Mouse (Mus musculus): ENCODE results near the gene Prkab2. TPM values are rescaled to one million over a fixed set of nuclear protein-coding genes. Genes with fewer than 3 reads are reported as not detected.

Gene Prkab2
- polyA plus RNA-seq, 1 experiment = 2.2 TPM

DNA sequence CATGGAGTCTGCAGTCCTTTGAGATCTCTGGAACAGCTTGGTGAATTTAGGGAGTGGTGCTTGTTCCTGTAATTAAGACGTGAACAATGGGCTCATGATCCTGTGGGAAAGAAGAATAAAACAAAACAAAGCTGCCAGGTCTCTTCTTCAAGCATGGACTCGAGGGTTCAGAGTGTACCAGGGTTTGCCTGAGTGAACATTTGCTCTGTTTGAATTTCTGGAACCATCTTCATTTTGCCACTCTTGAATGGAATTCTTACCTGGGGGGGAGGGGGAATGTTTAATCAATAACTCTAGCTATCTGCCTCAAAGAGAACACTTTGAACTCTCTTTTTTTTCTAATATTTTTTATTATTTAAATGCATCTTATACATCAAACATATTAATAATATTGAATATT is 33.4 kb upstream of the Prkab2 start:
- Histone ChIP-seq H3K4me1 (peaks cover 13% of the 10 kb centered on the region), H3K27me3 (replicated peaks) (no peaks in the 10 kb centered on the region), H3K36me3 (replicated peaks; ENCODE audit: low read length) (no peaks in the 10 kb centered on the region), H3K9me3 (no peaks in the 10 kb centered on the region), H3K4me3 (replicated peaks) (no peak overlapping the region)
- TF ChIP-seq FLI1 (IDR thresholded peaks at IDR 0.05; ENCODE audit: low read length) = no peak
- TF ChIP-seq GATA1 (IDR thresholded peaks at IDR 0.05; ENCODE audit: borderline replicate concordance, low read length) = no peak

DNA sequence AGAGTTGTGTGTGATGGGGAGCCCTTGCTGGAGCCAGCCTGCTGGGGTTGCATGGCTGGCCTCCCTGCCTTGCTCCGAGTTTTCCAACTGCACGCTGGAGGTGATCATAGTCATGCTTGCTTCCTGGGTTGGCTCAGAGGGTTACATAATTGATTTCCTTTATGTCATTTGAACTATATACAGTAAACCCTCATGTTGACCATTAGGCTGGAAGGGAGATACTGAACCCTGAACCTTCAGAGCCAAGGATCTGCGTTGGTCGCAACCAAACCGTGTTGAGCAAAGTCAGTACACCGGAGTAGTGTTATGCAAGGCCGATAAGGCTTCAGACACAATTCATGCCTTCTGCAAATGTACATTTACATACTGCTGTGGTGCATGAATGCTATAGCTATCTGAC is 30.1 kb upstream of the Prkab2 start:
- peak overlapping the region; percentile 80 for H3K4me3 ChIP-seq (replicated peaks)
- H3K9me3 ChIP-seq = no peaks in the 10 kb centered on the region
- H3K36me3 ChIP-seq (replicated peaks; ENCODE audit: low read length) = no peaks in the 10 kb centered on the region
- peaks cover 13% of the 10 kb centered on the region for H3K4me1 ChIP-seq
- TF ChIP-seq GATA1 (IDR thresholded peaks at IDR 0.05; ENCODE audit: borderline replicate concordance, low read length) = no peak
- TF ChIP-seq FLI1 (IDR thresholded peaks at IDR 0.05; ENCODE audit: low read length) = no peak
- H3K27me3 ChIP-seq (replicated peaks) = no peaks in the 10 kb centered on the region

DNA sequence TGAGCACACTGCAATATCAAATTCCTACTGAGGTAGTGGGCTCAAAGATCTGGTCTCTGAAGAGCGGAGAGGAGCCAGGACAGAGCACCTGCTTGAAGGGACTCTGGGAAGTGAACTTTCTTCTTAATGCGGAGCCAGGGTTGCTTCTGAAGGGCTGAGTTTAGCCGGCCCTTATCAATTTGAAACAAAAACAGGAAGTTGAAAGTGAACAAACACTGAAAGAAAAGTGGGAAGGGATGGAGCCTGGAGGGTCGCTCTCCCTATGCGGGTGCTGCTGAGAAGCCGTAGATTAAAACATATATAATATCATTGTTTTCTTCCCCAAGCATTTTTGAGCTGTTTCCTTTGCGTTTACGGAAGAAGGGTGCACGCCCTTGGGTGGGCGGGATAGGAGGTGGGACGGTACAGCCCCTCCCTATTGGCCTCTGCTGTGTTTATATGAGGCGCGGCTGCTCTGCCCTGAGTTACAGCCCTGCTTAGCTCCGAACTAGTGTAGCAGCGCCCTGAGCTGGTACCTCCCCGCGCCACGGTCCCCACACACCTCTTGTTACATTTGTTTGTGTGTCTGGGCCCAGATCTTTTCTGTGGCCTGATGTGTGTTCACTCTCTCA is 29.5 kb upstream of the Prkab2 start, which contains the start of gene Fmo5:
Gene Fmo5, plus strand, starts transcription at position 414 of the 611 bp plus-strand sequence.
- no peak for TF ChIP-seq GATA1 (IDR thresholded peaks at IDR 0.05; ENCODE audit: borderline replicate concordance, low read length)
- Histone ChIP-seq H3K9me3 (no peaks in the 10 kb centered on the region), H3K4me3 (replicated peaks) (peak within 1 kb of the TSS; percentile 89)

DNA sequence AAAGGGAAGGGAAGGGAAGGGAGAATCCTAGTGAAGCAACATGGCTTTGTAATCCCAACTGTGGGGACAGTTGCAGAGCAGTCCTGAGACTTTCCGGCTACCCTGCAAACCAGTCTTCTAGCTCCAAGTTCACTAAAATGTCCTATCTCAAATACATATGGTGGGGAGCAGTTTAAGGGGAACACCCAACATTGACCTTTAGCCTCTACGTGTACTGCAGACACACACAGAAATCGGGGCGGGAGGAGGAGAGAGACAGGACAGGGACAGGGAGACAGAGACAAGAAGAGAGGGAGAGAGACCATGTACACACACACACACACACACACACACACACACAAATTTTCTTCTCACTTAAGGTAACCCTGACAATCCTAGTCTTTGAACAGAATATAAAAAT is 28.1 kb upstream of the Prkab2 start:
- no peak for TF ChIP-seq GATA1 (IDR thresholded peaks at IDR 0.05; ENCODE audit: borderline replicate concordance, low read length)
- no peak for TF ChIP-seq FLI1 (IDR thresholded peaks at IDR 0.05; ENCODE audit: low read length)
- no peaks in the 10 kb centered on the region for H3K9me3 ChIP-seq
- H3K4me3 ChIP-seq (replicated peaks) = no peak overlapping the region
- H3K4me1 ChIP-seq = peaks cover 13% of the 10 kb centered on the region
- no peaks in the 10 kb centered on the region for H3K36me3 ChIP-seq (replicated peaks; ENCODE audit: low read length)
- H3K27me3 ChIP-seq (replicated peaks) = no peaks in the 10 kb centered on the region

More for the DNA sequence above, 29.5 kb upstream of the Prkab2 start, which contains the start of gene Fmo5:
- peaks cover 13% of the 10 kb centered on the region for H3K4me1 ChIP-seq
- H3K27me3 ChIP-seq (replicated peaks) = no peaks in the 10 kb centered on the region
- H3K36me3 ChIP-seq (replicated peaks; ENCODE audit: low read length) = no peaks in the 10 kb centered on the region

DNA sequence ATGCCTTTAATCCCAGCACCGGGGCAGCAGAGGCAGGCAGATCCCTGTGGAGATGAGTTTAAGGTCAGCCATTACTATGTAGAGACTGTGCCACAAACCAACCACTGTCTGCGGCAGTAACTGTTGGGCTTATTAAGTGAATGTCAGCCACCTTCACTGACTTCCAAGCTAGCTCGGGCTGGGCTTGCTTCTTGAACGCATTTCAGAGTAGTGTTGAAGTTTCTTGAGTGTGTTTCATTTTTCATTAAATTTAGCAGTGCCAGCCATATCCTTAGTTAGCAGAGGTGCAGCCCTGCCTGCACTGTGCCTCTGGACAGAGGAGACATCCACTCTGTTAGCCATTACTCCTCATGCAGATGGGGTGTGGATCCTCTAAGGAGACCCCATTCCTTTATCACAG is 27.2 kb upstream of the Prkab2 start:
- Histone ChIP-seq H3K4me1 (peaks cover 13% of the 10 kb centered on the region), H3K36me3 (replicated peaks; ENCODE audit: low read length) (no peaks in the 10 kb centered on the region), H3K4me3 (replicated peaks) (no peak overlapping the region), H3K27me3 (replicated peaks) (no peaks in the 10 kb centered on the region), H3K9me3 (no peaks in the 10 kb centered on the region)
- TF ChIP-seq GATA1 (IDR thresholded peaks at IDR 0.05; ENCODE audit: borderline replicate concordance, low read length) (no peak), FLI1 (IDR thresholded peaks at IDR 0.05; ENCODE audit: low read length) (no peak)

DNA sequence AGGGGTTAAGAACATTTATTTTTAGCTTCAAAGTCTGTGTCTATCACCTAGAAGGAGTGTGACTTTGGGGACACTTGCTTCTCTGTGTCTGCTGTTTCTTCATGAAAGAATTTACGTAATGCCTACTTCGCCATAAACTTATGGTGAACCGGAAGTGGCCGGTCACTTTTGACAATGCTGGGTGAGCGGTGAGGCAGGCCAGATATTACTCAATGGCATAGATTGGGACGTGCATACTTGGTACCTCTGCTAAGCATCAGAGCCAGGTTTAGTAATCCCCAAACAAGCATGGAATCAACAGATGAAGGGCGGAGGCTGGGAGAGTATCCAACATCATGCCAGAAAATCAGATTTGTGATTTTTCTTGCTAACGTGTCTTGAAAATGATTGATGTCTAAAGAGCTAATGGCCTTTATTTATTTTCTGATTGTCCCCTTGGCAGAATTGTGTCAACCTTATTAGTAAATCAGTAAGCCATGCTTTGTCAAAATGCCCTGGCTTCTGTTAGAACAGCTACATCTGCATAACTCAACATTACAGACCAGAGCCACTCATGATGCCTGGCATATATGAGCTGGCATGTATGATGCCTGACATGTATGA is 26.6 kb upstream of the Prkab2 start:
- H3K4me1 ChIP-seq = peaks cover 13% of the 10 kb centered on the region
- TF ChIP-seq GATA1 (IDR thresholded peaks at IDR 0.05; ENCODE audit: borderline replicate concordance, low read length) (no peak), FLI1 (IDR thresholded peaks at IDR 0.05; ENCODE audit: low read length) (no peak)
- H3K4me3 ChIP-seq (replicated peaks) = no peak overlapping the region
- no peaks in the 10 kb centered on the region for H3K36me3 ChIP-seq (replicated peaks; ENCODE audit: low read length)
- H3K9me3 ChIP-seq = no peaks in the 10 kb centered on the region
- H3K27me3 ChIP-seq (replicated peaks) = no peaks in the 10 kb centered on the region

GRCm38 (mm10) chr3:97633456-97633855 is 24.5 kb upstream of the Prkab2 start:
- Histone ChIP-seq H3K27me3 (replicated peaks) (no peaks in the 10 kb centered on the region), H3K4me1 (peaks cover 7% of the 10 kb centered on the region), H3K36me3 (replicated peaks; ENCODE audit: low read length) (no peaks in the 10 kb centered on the region), H3K4me3 (replicated peaks) (no peak overlapping the region), H3K9me3 (no peaks in the 10 kb centered on the region)
- no peak for TF ChIP-seq GATA1 (IDR thresholded peaks at IDR 0.05; ENCODE audit: borderline replicate concordance, low read length)

DNA sequence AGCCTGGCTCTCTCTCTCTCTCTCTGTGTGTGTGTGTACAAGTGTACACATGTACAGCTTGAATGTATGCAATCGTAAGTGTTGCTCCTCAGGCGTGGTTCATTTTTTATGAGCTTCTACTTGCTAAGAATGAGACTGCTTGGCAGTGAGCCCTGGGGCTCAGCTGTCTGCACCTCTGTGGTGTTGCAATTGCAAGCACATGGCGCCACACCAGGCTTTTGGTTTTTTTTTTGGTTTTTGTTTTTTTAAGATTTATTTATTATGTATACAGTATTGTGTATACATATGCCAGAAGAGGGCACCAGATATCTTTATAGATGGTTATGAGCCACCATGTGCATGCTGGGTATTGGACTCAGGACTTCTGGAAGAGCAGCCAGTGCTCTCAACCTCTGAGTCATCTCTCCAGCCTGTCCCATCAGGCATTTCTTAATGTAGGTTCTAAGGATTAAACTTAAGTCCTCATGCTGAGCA is 23.7 kb upstream of the Prkab2 start:
- no peak for TF ChIP-seq FLI1 (IDR thresholded peaks at IDR 0.05; ENCODE audit: low read length)
- no peak for TF ChIP-seq GATA1 (IDR thresholded peaks at IDR 0.05; ENCODE audit: borderline replicate concordance, low read length)
- H3K36me3 ChIP-seq (replicated peaks; ENCODE audit: low read length) = no peaks in the 10 kb centered on the region
- no peaks in the 10 kb centered on the region for H3K27me3 ChIP-seq (replicated peaks)
- H3K9me3 ChIP-seq = no peaks in the 10 kb centered on the region
- no peaks in the 10 kb centered on the region; the same call in 1 of the 2 replicates for H3K4me1 ChIP-seq
- no peak overlapping the region for H3K4me3 ChIP-seq (replicated peaks)

GRCm38 (mm10) chr3:97641396-97641795 is 16.6 kb upstream of the Prkab2 start:
- Histone ChIP-seq H3K27me3 (replicated peaks) (no peaks in the 10 kb centered on the region), H3K4me3 (replicated peaks) (no peak overlapping the region), H3K9me3 (no peaks in the 10 kb centered on the region), H3K36me3 (replicated peaks; ENCODE audit: low read length) (no peaks in the 10 kb centered on the region), H3K4me1 (no peaks in the 10 kb centered on the region)
- TF ChIP-seq FLI1 (IDR thresholded peaks at IDR 0.05; ENCODE audit: low read length) (no peak), GATA1 (IDR thresholded peaks at IDR 0.05; ENCODE audit: borderline replicate concordance, low read length) (no peak)

GRCm38 (mm10) chr3:97642001-97642400 is 16.0 kb upstream of the Prkab2 start:
- no peaks in the 10 kb centered on the region for H3K4me1 ChIP-seq
- H3K4me3 ChIP-seq (replicated peaks) = no peak overlapping the region
- H3K27me3 ChIP-seq (replicated peaks) = no peaks in the 10 kb centered on the region
- no peaks in the 10 kb centered on the region for H3K36me3 ChIP-seq (replicated peaks; ENCODE audit: low read length)
- no peaks in the 10 kb centered on the region for H3K9me3 ChIP-seq
- TF ChIP-seq GATA1 (IDR thresholded peaks at IDR 0.05; ENCODE audit: borderline replicate concordance, low read length) = no peak
- TF ChIP-seq FLI1 (IDR thresholded peaks at IDR 0.05; ENCODE audit: low read length) = no peak

All from megakaryocyte, embryonic 14.5 days (primary cell).